Mouse (Mus musculus) CH12F3 (cell line): ENCODE results near the gene Nf1.

Experiments
- in situ Hi-C: fragments of 300-500 bp; cut with MboI; formaldehyde crosslinking; loops from 2 replicates; pipeline ENCODE4 v1.14.3; 2020; ENCODE audit warnings: low sequenced_read_pairs

Nf1 gene

DNA sequence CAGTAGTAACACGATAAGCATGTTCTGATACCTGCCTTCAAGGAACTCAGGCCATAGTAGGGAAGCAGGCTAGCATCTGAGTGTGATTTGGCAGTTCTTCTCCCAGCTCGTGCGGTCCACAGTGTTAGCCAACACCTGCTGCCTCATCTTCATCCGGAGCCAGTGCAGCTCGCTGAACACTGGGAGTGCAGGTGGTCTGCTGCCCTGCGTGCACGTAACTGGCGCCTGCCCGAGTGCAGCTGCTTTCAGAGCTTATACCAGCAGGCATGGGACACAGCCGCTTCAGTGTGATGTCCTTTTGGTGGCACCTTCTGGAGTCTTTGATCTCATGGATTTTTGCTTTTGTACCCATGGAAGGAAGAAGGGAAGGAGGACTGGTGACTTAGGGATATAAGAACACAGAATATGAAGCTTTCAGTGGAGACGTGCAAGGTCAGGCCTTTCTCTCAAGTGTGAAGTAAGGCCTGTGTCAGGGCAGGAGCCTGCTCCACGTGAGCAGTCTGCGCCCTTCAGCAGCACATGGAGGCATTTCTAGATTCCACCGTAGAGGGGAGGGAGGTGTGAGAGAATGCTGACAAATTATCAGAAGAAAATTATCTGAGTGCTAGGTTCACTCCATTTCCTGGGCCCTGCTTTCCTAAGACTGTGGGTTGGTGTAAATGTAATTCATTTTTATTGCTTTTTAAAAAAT is 236.0 kb downstream of the Nf1 start:
- in situ Hi-C loops = loop anchor here (25.0 kb wide), 1 partner anchor 337 kb away; no protein-coding TSS in a partner anchor

DNA sequence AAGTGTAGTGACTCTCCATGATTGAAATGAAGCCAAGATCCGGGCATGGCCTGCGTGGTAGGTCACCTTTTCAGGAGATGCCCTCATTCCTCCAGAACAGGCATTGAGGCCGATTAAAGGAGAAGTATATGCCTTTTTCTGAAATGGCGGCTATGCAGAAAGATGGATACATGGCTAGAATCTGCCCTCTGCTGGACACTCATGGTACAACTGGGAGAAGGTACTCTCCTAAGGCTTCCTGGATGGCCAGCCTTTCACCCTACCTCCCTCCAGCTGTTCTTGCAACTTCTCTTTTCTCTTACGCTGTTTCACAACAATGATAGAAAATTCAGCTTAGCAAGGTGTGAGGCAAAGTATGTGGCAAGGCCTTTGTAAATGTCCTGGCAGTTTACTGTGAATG is 238.2 kb downstream of the Nf1 start:
- in situ Hi-C loops = loop anchor here (25.0 kb wide), 1 partner anchor 335 kb away; no protein-coding TSS in a partner anchor

DNA sequence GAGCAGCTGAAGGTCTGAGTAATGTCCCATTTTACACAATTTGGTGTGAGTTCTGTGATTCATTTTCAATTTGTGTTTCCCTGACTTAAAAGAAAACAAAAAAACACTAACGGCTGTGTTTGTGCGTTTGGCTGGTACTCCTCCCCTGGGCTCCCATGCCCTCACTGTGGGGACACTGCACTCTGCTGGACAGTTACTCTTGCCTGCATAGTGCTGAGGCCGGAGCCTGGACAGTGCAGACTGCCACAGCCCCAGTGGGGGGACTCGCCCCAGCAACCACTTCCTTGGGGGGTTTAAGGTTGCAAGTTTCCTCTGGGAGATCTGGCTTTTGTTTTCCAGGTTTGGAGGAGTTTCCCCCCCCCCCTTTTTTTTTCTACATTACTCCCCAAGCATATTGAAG is 241.2 kb downstream of the Nf1 start:
- in situ Hi-C loops = loop anchor here (5.0 to 25.0 kb wide), 2 partner anchors 107 to 332 kb away; no protein-coding TSS in a partner anchor

DNA sequence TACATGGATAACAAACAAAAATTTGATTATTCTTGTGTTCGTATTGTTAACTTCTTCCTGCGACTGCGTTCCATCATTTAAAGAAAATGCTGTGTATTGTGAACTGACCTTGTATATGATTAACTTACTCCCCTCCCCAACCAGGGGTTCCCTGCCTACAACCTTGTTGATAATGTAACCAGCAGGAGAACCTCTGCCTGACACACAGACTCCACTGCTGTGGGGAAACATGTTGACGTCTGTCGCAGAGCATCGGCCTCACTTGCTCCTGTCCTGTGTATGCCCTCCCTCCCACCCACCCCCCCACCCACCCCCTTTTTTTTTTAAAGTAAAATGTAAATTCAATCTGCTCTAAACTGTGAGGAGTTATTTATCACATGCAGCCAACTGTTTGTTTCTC is 241.8 kb downstream of the Nf1 start:
- in situ Hi-C loops = loop anchor here (5.0 to 25.0 kb wide), 2 partner anchors 106 to 331 kb away; no protein-coding TSS in a partner anchor

DNA sequence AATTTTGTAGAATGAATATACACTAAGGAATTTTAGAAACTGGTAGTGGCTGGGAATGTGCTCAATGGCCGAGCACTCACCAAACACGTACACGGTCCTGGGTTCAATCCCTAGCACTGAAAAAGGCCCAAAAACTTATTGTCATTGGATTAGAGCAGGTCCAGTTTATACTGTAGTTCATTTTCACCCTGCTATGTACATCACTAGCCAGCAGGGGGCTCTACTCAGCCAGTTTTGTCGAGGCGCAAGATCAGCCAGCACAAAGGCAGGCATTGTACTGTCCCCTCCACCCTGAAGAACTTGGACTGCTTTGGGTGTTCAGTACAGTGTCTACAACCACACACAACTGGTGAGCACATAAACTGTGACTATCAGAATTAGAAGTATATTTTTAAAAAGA is 244.7 kb downstream of the Nf1 start:
- in situ Hi-C loops = loop anchor here (5.0 to 25.0 kb wide), 2 partner anchors 103 to 328 kb away; no protein-coding TSS in a partner anchor

DNA sequence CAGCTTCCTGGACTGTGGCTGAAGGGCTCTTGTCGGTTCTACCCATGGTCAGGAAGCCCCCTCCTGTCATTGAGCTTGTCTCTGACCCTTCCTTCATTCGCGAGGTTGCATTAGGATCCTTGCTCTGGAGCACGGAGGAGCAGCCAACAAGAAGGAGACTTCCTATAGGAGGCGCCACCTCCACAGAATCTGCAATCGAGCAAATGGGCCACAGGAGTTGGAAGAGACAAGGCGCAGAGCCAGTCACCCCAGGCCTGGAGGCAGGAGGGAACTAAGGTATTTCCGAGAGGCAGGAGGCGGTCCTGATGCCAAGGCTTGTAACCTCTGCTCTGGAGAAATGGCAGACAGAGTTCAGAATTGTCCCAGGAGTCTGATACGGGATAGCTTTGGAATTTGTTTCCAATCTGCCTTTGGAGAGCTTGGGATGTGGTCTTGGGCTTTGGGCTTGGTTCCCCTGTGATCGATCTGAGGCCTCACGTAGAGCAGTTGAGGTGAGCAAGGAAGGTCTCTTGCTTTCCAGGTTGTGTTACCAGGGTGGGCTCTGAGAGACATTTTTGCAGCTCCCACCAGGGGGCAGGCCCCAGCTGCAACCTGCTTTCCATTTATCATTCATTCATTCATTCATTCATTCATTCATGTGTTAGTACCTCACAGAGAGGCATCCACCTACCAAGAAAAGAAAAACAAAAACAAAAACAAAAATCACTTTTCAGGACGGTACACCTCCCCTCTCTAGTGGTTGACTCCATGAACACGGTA is 250.0 kb downstream of the Nf1 start:
- in situ Hi-C loops = loop anchor here (25.0 kb wide), 1 partner anchor 323 kb away; no protein-coding TSS in a partner anchor

DNA sequence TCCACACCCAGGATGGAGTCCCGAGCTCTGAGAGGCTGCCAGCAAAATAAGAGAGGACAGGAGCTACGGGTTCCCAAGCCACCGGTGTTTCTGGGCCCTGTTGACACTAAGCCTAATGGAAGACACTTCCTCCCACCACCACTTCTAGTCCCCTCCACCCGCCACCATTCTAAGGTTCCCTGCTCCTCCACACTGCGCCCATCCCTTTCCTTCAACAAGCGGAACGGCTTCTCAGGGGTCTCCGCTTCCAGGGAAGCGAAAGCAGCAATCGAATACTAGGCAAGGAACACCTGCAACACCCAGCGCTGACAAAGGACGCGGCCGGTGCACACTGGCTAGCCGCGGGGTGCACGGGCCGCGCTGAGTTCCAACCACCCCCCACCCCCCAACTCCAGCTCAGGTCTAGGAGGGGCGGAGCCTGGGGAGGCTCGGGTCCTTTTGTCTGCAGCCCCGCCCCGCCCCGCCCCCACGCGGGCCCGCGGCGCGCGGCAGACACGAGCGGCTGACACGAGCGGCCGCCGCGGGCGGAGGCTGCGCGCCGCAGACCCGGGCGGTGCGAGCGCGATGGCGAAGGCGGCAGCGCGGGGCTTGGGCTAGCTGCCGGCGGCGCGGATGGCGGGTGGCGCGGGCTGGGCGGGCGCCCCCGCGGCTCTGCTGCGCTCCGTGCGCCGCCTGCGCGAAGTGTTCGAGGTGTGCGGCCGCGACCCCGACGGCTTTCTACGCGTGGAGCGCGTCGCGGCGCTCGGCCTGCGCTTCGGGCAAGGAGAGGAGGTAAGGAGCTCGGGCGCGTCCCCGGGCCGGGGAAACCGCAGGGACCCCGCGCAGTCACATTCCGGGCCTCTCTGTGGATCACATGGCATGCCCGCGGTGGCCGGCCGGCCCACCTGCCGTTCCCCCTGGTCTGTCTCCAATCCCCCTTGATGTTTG is 251.4 kb downstream of the Nf1 start, which contains the start of gene Rab11fip4:
Gene Rab11fip4, plus strand, starts transcription at position 549 of the 927 bp plus-strand sequence.
- in situ Hi-C loops = loop anchor here (25.0 kb wide), 1 partner anchor 321 kb away; no protein-coding TSS in a partner anchor

DNA sequence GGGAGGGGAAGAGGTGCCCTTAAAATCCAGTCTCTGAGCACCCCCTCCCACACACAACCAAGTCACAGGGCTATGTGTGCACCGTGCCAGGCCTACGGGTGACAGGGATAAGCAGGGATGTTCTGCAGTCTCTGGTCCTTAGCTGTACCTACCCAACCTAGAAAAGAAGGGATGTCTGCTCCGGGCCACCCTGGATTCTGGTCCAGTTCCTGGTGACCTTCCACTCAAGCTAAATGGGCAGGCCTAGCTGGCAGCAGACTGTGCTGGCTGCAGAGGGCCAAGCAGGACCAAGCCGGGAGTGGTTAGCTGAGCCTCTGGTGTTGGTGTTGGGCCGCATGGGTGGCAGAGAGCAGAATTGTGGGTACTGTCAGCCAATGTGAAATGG is 252.1 kb downstream of the Nf1 start:
- in situ Hi-C loops = loop anchor here (25.0 kb wide), 1 partner anchor 321 kb away; no protein-coding TSS in a partner anchor

DNA sequence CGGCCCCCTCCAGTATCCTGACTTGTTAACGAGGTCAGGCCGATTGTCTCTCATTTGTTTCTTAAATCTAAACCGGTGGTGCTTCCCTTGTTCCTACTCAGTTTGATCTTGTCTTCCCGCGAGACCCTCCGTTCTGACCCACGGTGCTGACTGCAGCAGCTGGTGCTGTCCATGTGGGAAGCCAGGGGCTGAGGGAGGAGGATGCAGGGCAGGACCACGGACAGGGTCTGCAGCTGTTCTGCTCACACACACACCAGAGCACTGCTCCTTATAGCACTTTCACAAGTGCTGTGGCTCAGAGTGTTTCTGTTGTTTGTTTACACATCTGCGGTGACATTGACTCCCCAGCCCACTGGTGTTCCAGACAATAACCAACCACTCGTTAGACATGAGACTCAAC is 254.0 kb downstream of the Nf1 start:
- in situ Hi-C loops = loop anchor here (25.0 kb wide), 1 partner anchor 319 kb away; no protein-coding TSS in a partner anchor

DNA sequence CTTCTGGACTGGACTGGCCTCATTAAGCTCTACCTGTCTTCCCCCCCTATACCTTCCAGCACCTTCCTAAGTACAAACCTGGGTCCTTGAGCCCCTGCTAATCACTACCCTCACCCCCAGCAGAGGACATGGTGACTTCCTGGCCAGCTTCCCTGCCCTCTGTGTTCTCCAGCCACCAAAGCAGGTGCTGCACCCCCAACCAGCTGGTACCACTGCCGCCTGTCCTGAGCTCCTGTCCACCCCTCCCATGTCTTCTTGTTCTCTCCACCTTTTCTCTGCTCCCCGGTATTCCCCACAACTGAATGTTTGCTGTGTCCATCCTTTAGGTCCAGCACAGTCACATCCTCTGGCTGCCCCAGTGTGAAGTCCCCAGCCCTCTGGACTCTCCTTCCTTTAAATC is 271.0 kb downstream of the Nf1 start:
- in situ Hi-C loops = no loop called here

DNA sequence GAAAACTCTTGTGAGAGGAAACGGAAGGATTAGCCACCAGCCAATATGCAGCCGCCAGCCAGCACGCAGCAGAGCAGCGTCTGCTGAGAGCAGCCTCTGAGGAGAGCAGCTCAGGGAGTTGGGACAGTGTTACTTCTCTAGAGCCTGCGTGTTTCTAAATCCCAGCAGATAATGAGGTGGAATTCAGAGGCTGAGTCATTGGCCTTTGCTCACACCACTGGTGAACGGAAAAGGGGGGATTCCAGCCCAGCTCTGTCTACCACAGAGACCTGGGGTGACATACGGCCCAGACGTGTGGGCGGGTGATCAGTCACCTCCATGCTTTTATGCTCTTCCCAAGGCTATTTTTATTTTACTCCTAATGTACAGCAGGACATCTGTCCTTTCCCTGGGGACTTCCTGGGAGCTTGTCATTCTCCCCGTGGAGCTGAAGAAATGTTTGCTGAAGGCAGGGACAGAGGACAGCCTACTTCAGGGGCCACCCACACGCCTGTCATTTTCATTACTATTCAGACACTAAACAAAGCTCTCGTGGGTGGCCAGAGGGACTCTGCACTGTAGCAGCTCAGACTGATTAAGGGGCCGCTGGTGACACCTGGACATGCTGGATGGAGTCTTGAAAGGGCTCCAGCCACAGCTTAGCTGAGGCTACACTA is 271.6 kb downstream of the Nf1 start:
- in situ Hi-C loops = no loop called here

DNA sequence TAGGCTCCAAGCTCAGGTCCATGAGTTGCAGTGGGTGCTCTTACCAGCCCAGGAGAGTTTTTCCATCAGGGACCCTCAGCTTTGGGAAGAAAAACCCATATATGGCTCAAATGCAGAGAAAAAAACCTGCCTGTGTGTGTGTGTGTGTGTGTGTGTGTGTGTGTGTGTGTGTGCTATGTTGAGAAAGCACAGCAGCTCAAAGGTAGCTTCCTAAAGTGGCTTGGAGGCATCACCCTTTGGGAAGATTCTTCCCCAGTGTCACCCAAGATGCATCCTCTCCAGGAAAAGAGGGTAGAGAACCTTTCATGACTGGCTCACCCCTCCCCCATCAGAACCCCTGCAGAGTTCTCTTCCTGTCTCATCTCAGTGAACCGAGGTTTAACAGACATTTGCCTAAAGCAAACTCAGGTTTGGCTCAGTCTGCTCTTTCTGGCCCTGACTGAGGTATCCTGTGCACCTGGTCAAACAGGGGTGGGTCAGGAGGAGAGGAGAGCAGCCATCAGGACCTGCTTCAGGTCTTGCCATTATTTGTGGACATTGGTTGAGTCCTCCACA is 272.6 kb downstream of the Nf1 start:
- in situ Hi-C loops = no loop called here

DNA sequence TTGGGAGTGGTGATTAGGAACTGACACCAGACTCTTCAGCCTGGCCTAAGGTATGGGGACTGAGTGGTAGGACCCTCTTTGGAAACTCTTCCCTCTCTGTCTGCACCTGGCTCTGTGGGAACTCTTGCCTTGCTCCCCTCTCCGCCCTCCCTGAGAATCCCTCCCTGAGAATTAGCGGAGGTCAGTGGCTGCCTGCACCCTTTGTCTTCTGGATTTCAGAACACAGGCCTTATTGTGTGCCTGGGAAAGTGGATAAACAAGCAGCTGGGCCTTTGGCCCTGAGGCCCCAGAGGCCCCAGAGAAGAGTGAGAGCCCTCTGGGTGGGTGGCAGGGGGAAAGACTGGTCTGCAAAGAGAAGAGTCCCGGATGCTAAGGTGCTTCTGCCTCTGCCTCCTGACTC is 273.6 kb downstream of the Nf1 start:
- in situ Hi-C loops = no loop called here

DNA sequence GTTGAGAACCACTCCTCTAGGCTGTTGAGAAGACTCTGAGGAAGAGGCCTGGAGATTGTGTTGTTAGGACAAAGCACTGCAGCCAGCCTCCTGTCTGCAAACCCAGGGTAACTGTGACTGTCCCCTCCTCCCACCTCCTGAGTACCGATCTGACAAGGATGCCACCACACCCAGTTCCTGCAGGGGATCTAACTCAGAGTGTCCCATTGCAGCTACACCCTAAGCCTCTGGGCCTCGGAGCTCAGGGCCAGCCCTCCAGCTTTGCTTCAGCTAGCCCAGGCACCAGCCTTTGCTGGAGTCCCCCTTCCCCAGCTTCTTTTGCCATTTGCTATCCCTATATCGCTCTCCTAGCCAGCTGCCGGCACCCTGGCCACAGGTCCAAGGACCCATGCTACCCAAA is 274.2 kb downstream of the Nf1 start:
- in situ Hi-C loops = no loop called here

DNA sequence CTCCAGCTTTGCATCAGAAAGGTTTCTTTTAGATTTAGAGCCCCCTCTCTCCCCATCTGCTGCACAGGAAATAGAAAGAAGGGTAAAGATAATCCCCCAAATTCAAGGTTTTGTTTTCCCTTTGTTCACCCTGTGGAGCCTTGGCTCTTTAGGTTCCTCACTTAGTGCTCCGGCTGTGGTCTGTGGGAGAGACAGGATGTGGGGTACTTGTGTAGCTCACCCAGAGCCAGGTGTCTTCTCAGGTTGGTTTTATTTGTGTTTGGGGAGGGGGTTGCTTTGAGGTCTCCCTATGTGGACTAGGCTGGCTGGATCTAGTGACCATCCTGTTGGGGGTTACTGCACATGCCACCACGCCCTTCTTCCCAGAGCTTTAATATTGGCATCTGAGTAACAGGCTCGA is 275.4 kb downstream of the Nf1 start:
- in situ Hi-C loops = no loop called here

DNA sequence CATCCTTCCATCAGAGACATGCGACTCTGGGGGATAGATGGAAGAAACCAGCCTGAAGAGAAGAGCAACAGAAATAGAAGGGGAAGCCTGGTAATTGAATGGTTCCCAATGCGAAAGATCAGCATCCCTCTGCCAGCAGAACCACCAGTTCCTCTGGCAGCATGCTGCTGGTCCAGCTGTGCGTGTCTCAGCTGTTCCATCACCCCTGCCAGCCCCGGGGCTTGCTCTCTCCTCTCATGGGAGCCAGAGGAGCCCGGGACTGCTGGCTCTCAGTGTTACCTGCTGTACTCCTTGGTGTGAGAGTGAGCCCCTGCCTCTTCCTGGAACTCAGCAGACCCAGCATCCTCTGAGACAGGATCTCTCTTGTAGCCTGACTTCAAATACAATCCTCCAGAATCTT is 276.4 kb downstream of the Nf1 start:
- in situ Hi-C loops = no loop called here

DNA sequence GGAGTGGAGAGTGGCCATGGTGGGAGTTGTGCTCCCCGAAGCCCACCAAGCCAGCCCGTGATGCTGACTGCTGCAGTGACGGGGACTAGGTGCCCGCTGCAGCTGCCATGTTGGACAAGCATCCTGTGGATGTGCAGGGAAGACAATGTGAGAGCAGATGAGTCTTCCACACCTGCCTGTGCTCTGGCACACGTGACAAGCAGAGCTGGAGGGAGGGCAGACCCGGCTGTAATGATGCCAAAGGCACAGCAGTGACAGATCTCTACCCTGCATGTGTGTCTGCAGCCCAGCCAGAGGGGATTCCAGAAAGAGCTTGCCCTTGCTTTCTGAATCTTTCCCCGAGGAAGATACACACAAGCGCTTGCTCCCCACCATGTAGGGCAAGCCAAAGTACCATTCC is 278.5 kb downstream of the Nf1 start:
- in situ Hi-C loops = no loop called here

DNA sequence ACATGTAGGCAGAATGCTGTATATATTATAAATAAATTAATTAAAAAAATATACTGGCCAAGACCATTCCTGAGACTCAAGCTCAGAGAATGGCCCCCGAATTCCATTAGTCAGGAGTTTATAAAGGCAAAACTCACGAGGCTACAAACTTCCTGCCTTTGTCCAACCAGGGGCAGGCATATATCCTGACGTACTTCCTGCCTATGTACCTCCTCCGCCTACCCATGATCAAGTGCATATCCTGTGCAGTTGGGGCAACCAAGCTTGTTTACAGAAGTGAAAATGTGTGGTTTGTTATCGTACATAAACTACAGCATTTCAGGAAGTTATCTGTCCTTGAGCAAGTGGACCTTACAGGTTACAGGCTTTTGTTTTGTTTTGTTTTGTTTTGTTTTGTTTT is 283.5 kb downstream of the Nf1 start:
- in situ Hi-C loops = no loop called here

DNA sequence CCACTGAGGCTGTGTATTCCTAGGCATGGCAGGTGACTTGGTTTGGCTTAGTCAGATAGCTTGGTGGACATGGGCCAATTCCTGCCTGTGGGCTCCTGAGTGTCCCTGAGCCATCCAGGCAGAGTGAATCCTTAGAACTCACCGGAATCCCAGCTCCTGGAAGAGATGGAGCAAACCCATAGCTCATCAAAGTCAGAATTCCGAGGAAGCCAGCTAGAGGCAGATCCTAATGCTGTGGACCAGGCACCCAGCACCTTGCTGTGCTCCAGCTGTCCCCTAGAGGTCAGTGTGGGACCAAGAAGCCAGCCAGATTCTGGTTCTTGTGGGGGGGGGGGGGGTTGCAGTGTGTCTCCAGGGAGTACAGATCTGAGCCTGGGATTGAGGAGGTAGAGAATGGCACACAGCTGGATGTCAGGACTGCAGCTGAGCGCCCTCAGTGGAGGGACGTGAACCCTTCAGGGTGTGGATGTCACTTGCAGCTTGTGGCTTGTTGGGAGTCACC is 285.4 kb downstream of the Nf1 start:
- in situ Hi-C loops = loop anchor here (5.0 kb wide), 1 partner anchor 67 kb away; no protein-coding TSS in a partner anchor

DNA sequence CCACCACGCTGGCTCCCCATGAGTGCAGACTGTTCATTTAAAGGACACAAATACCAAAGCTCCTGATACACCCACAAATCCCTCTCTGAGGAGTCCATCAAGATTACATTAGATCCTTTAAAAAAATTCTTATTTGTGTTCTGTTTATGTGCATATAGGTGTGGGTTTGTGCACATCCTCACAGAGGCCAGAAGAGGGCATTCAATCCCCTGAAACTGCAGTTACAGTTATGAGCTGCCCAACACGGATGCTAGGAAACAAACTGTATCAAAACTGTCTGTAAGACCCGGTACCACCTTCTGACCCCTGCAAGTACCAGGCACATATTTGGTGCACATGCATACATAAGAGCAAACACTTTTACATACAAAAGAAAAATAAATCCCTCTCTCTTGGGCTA is 289.2 kb downstream of the Nf1 start:
- in situ Hi-C loops = loop anchor here (5.0 kb wide), 1 partner anchor 64 kb away; no protein-coding TSS in a partner anchor
